Mouse (Mus musculus): ENCODE data around the gene Mok.

DNA sequence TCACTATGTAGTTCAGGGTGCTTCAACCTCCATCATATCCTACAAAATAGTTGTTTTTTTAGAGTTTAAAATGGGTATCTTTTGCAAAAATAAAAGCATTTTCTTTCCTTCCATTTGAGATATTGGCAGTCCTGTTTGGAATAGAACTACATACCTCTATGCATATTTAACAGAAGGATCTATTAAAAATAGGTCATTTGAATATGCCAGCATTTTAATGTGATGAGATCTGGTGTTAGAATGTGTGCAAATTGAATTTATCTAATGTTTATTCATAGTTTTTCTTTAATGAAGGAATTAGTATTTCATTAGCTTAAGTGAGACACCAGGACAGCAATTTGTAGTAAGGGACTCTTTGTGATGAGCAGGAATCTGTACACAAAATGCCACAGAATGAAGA, 72.2 kb downstream of the Mok start:
- no peak for TF ChIP-seq TAL1 (IDR thresholded peaks at IDR 0.05; ENCODE audit: low read length)
- TF ChIP-seq GATA1 (IDR thresholded peaks at IDR 0.05; ENCODE audit: low read length) = no peak

All from erythroblast, embryonic 14.5 days (primary cell).